Mouse (Mus musculus): Measurements from ENCODE around the gene Slc26a8. TPM values are rescaled to one million over a fixed set of nuclear protein-coding genes. Genes with fewer than 3 reads are reported as not detected.

Slc26a8 gene
- total and polyA plus RNA-seq, 3 experiments: 0.58 to 1.6 TPM; not detected in 1

GRCm38 (mm10) chr17:28698245-28698644 is 8.2 kb upstream of the Slc26a8 start:
- Histone ChIP-seq H3K27ac (ENCODE audit: control insufficient read depth, low read depth, low read length) (no peak overlapping the region), H3K4me3 (ENCODE audit: control insufficient read depth in 1 of 2, insufficient read depth in 1 of 2, low read depth in 2 of 2, low read length in 2 of 2) (no peak overlapping the region), H3K9ac (ENCODE audit: control insufficient read depth, low read depth, low read length, poor library complexity, severe bottlenecking) (no peak overlapping the region), H3K4me1 (ENCODE audit: control insufficient read depth in 1 of 2, insufficient read depth in 2 of 2, low read length in 2 of 2) (peaks cover 16 to 59% of the 10 kb centered on the region in 2 experiments), H3K9me3 (replicated peaks; ENCODE audit: insufficient read depth, low read length) (no peaks in the 10 kb centered on the region), H3K36me3 (ENCODE audit: control insufficient read depth in 1 of 2, insufficient read depth in 2 of 2, low read length in 2 of 2) (peaks cover 3 to 92% of the 10 kb centered on the region in 2 experiments), H3K27me3 (ENCODE audit: control insufficient read depth in 1 of 2, insufficient read depth in 2 of 2, low read length in 2 of 2) (no peaks in the 10 kb centered on the region), H3K79me2 (ENCODE audit: control insufficient read depth, insufficient read depth, low read length, poor library complexity) (peaks cover 70% of the 10 kb centered on the region)
- TF ChIP-seq SMC3 (IDR thresholded peaks at IDR 0.05; ENCODE audit: low read depth, low read length) (no peak), POLR2A (IDR thresholded peaks at IDR 0.05; ENCODE audit: control insufficient read depth in 1 of 2, insufficient read depth in 1 of 2, low read depth in 1 of 2, low read length in 2 of 2, poor library complexity in 1 of 2) (no peak), MXI1 (IDR thresholded peaks at IDR 0.05; ENCODE audit: low read depth, low read length) (no peak), E2F4 (IDR thresholded peaks at IDR 0.05; ENCODE audit: borderline replicate concordance, low read depth, low read length) (no peak), ETS1 (IDR thresholded peaks at IDR 0.05; ENCODE audit: low read depth, low read length) (no peak), MYB (IDR thresholded peaks at IDR 0.05; ENCODE audit: low read depth, low read length) (no peak), NRF1 (IDR thresholded peaks at IDR 0.05; ENCODE audit: insufficient read depth, low read depth, low read length, poor library complexity, severe bottlenecking) (no peak), USF2 (IDR thresholded peaks at IDR 0.05; ENCODE audit: borderline replicate concordance in 1 of 2, insufficient read depth in 1 of 2, low read depth in 1 of 2, low read length in 2 of 2) (no peak), RAD21 (IDR thresholded peaks at IDR 0.05; ENCODE audit: low read depth, low read length) (no peak), EP300 (IDR thresholded peaks at IDR 0.05; ENCODE audit: low read depth in 1 of 2, low read length in 2 of 2) (no peak), CTCF (IDR thresholded peaks at IDR 0.05 in 2 of 3, conservative IDR thresholded peaks at IDR 0.05 in 1 of 3; ENCODE audit: control insufficient read depth in 1 of 3, insufficient read depth in 1 of 3, low read depth in 2 of 3, low read length in 3 of 3, poor library complexity in 1 of 3, severe bottlenecking in 1 of 3) (no peak), RCOR1 (IDR thresholded peaks at IDR 0.05; ENCODE audit: low read depth, low read length) (no peak), ZMIZ1 (IDR thresholded peaks at IDR 0.05; ENCODE audit: low read depth, low read length) (no peak), MEF2A (IDR thresholded peaks at IDR 0.05; ENCODE audit: extremely low read depth, insufficient replicate concordance, low read depth, low read length, poor library complexity, severe bottlenecking) (no peak), ZNF384 (IDR thresholded peaks at IDR 0.05; ENCODE audit: low read depth, low read length) (no peak), NELFE (IDR thresholded peaks at IDR 0.05; ENCODE audit: low read depth, low read length) (no peak), JUND (IDR thresholded peaks at IDR 0.05; ENCODE audit: low read depth, low read length) (no peak), MAX (IDR thresholded peaks at IDR 0.05; ENCODE audit: low read length) (no peak), POLR2AphosphoS2 (IDR thresholded peaks at IDR 0.05; ENCODE audit: low read length) (no peak)
- no peak for DNase-seq (ENCODE audit: low read depth, low spot score)

All from MEL (cell line).